Mouse (Mus musculus) bone marrow, adult 2 months (tissue): Measurements from ENCODE around the gene Aldh4a1. TPM values are rescaled to one million over a fixed set of nuclear protein-coding genes. Genes with fewer than 3 reads are reported as not detected.

ENCODE experiments used
- H3K27ac ChIP-seq: fragments of 200-500 bp; 2 replicates; pipeline ENCODE4 v1.5.1; 2012; ENCODE audit warnings: low read depth, mild to moderate bottlenecking, control low read depth, inconsistent platforms, low read length; ENCODE audit not compliant: control insufficient read depth, poor library complexity, insufficient read depth
- H3K4me1 ChIP-seq: fragments of 200-500 bp; 2 replicates; pipeline ENCODE4 v1.6.1; 2011; ENCODE audit warnings: low read length; ENCODE audit not compliant: control insufficient read depth, insufficient read depth
- H3K4me3 ChIP-seq: fragments of 200-500 bp; replicated peaks from 2 replicates; pipeline ENCODE3; 2011; ENCODE audit warnings: mild to moderate bottlenecking, low read depth, low read length, control low read depth; ENCODE audit not compliant: control insufficient read depth
- CTCF ChIP-seq: fragments of 200-500 bp; IDR thresholded peaks from 2 replicates; pipeline ENCODE4 v1.5.1; 2011; ENCODE audit warnings: low read length, control low read depth; ENCODE audit not compliant: control insufficient read depth, insufficient read depth
- POLR2A ChIP-seq: fragments of 200-500 bp; IDR thresholded peaks from 2 replicates; pipeline ENCODE4 v1.6.1; 2011; ENCODE audit warnings: low read depth, mild to moderate bottlenecking, control low read depth, low read length, borderline replicate concordance; ENCODE audit not compliant: control insufficient read depth
- WGBS: fragments of 180-500 bp; shearing (Covaris S2); methylation state at CpG from one replicate; pipeline ENCODE4 v1.1.7; 2018; 5-methylcytosine and 5-hydroxymethylcytosine counted together
- polyA plus RNA-seq: library from polyadenylated mRNA; stranded (reverse); fragments of >200 nt; gene quantifications from 2 replicates; pipeline ENCODE4 v1.2.4, GENCODE M21; 2011; ENCODE audit warnings: low replicate concordance; ENCODE audit not compliant: missing spikeins, insufficient read depth, insufficient read length

Aldh4a1 gene
- polyA plus RNA-seq, 1 experiment, result 17.2 TPM

DNA sequence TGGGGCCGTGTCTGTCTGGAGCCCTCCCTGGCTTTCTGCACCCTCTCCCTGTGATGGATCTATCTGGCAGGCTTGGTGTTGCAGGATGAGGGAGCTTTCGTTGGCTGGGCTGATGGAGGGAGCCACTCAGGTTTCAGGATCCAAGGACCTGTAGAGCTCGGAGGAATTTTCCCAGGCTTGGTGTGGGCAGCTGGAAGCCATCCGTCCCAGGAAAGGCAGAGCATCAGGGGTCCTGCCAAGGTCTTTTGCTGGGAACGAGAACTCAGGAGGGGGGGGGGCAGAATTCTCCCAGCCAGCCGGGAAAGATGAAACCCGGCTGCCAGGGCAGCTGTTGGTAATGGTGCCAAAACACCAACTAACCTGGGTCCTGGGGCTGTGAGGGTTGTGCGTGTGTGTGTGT, 75.9 kb downstream of the Aldh4a1 start:
- TF ChIP-seq CTCF (no peak), POLR2A (no peak)
- H3K27ac ChIP-seq, result no peak overlapping the region
- WGBS, result 71% methylated on average over 8 of the region's 8 CpGs
- H3K4me1 ChIP-seq, result no peaks in the 10 kb centered on the region; the same call in 1 of the 2 replicates
- no peak overlapping the region for H3K4me3 ChIP-seq

Other genes starting within 250 kb of the Aldh4a1 start
- 1.6 and 2.0 TPM in 2 replicates for gene Iffo2, start 92.3 kb upstream of the Aldh4a1 start, polyA plus RNA-seq
- not detected in 2 replicates for gene Gm21969, start 19.7 kb upstream of the Aldh4a1 start, polyA plus RNA-seq
- gene Tas1r2, start 30.7 kb downstream of the Aldh4a1 start, polyA plus RNA-seq, result not detected in 2 replicates
- 0.16 TPM in 1 of 2 replicates, not detected in the other for gene Pax7, start 210.7 kb downstream of the Aldh4a1 start, polyA plus RNA-seq